Mouse (Mus musculus) skeletal muscle tissue, adult 2 months (tissue): ENCODE data around the gene Dnah6.
A peak's percentile ranks its signal among the peaks of the same experiment; 100 is the strongest.

ENCODE experiments used
- DNase-seq: peaks from one replicate; pipeline ENCODE4 v3.0.0-alpha.2; 2012; ENCODE audit warnings: low read depth, low spot score

The Dnah6 gene

DNA sequence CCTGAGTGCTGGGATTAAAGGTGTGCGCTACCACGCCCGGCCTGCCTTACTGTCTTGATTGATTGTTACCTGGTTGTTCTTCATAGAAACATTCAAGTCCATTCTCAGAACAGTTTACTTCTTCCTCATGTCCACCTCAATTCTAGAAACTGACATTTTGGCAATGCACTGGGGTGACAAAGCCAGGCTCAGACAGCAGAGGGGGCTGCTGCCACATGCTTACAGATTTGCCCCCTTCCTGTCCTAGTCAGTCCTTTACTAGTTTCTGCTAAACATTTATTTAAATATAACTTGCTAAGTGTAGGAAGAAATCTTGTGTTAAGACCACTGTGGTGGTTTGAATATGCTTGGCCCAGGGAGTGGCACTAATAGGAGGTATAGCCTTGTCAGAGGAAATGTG is 192.6 kb downstream of the Dnah6 start:
- DNase-seq: no peak

DNA sequence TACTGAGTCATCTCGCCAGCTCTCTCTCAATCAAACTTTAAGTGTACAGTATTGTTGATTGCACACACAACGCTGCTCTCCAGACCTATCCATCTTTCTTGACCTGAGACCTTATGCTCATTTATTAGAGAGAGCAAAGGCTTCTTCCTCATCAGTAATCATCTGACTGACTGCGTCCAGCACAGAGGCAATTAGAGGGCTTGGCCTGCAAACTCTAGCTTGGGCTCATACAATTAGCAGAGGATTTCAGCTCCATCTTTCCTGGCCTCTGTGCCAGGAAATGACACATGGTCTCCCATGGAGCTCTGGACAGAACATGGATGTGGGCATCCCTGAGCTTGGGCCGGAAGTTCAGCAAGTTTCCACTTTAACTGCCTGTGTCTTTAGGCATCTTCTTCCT is 193.6 kb downstream of the Dnah6 start:
- DNase-seq: no peak

DNA sequence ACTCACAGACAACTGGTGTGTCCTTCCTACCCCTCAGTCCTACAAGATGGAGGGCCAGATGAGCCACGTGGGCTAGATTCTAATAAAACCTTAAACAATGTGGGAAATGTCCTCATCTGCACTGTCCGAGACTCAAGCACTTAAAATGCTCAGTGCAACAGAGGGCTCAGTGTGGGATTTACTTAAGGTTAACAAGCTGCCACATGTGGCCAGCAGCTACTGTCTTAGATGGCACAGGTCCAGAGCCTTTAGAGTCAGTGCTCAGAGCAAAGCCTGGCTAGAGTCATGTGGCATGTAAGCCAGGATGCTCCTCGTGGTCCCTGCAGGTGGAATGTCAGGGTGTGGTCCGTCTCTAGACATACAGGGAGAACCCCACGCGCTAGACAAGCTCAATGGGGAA is 194.6 kb downstream of the Dnah6 start:
- DNase-seq: no peak

- no peak for DNase-seq
These were observed 201.4 kb downstream of the Dnah6 start for GRCm38 (mm10) chr6:73020061-73020460.

DNA sequence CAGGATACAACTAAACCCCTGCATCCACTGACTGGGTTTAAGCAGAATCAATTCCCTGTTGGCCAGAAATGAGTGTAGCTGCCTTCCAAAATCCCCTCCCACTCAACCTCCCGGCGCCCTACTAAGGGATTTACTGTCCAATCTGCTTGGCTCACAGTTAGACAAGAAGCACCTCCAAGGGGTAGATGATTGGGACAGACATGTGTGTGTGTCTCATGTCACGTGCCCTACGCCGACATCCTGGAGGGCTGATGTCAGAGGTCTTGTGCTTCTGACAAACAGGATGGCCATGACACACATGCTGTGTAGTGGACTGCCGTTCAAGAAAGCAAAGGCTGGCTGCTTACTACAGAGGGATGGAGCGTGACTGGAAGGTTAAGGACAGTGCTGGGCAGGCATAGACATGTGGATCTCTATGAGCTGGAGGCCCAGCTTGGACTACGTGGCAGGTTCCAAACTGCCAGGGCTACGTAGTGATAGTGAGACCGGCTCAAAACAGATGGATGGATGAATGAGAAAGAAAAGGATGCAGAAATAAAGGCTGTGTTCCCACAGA is 202.6 kb downstream of the Dnah6 start:
- DNase-seq: no peak

GRCm38 (mm10) chr6:73014317-73015160 is 206.9 kb downstream of the Dnah6 start:
- DNase-seq: peak; percentile 42

GRCm38 (mm10) chr6:73012931-73013330 is 208.5 kb downstream of the Dnah6 start:
- DNase-seq: no peak

- DNase-seq: no peak
These were observed 209.6 kb downstream of the Dnah6 start for GRCm38 (mm10) chr6:73011827-73012226.

GRCm38 (mm10) chr6:73010073-73010472 is 211.4 kb downstream of the Dnah6 start:
- DNase-seq: peak; percentile 39

GRCm38 (mm10) chr6:73003601-73004000 is 217.8 kb downstream of the Dnah6 start:
- DNase-seq: no peak

GRCm38 (mm10) chr6:73002391-73002790 is 219.1 kb downstream of the Dnah6 start:
- DNase-seq: no peak

- DNase-seq: no peak
These were observed 222.6 kb downstream of the Dnah6 start for GRCm38 (mm10) chr6:72998809-72999208.

GRCm38 (mm10) chr6:72993688-72994082 is 227.8 kb downstream of the Dnah6 start:
- DNase-seq: no peak

DNA sequence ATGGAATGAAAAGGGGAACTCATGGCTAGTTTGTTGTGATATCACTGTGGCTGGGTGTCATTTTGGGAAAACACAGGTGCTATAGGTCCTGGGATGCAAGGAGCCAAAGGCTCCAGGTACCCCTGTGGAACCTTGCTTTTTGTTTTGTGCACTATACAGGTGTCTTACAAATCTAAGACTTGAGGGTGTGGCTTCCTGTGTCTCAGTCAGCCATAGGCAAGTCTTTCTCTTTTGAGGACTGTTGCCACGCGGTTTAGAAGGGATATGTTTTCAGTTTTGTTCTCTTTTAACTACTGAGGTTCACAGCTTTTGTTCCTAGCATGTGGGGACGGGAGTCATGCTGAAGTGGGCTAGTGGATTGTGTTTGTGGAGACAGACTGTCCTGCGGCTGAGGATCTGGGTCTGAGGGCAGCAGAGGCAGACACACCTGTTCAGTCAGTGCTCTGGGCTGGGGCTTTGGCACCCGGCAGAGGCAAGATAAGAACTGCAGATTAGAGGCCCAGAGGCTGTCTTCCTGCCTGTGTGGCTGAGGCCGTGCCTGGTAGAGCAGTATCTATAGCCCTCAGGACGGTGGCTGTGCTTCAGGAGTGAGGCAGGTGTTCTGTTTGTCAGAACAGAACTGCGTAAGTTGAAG is 228.3 kb downstream of the Dnah6 start:
- DNase-seq: no peak

- no peak for DNase-seq
These were observed 231.2 kb downstream of the Dnah6 start for GRCm38 (mm10) chr6:72990206-72990605.

DNA sequence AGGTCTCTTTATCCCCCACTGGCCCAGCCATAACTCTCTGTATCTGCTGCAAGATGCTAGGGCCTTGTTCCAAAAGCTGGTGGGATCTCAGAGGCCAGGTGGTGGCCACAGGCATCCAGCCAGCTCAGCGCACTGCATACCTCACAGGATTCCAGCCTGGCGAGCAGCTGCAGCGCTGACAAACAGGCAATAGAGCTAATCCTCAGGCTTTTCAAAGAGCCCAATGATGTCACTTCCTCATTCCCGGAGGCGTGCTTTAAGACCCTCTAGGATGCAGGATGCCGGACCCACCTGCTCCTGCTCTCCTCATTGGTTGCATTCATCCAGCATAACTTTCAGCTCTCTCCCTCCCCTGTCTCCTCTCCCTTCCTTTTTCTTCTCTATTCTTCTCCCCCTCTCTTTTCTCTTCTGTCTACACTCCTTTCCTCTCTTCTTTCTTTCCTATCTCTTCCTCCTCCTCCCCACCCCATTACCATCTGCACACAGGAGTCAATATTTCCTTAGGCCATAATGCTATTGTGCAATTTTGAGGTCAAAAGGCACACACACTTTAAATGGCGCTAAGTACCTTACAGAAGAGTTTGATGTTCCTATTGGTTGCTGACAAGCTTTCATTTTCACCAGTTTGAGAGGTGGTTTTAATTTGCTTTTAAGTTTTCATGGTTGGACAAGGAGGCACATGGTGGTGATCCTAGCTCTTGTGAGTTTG is 232.3 kb downstream of the Dnah6 start:
- DNase-seq: no peak

DNA sequence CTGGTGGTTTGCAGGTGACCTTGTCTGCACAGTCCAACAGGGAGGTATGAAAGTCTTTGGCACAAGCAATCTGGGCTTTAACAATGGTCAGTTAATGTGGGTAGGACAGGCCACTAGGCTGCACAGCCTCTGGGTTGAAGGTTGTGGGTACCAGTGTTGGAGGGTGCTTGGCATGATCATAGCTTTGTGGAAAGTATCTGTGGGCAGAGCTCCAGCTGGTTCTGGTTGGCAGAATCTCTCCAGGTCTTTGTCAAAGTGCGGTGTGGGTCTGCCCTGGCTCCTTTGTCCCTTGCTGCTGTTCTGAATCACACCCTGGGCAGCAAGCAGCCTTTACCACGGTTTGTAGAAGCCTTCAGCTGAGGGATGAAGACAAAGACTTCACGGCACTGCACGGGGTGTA is 238.9 kb downstream of the Dnah6 start:
- DNase-seq: no peak

GRCm38 (mm10) chr6:72981851-72982250 is 239.6 kb downstream of the Dnah6 start:
- DNase-seq: no peak

DNA sequence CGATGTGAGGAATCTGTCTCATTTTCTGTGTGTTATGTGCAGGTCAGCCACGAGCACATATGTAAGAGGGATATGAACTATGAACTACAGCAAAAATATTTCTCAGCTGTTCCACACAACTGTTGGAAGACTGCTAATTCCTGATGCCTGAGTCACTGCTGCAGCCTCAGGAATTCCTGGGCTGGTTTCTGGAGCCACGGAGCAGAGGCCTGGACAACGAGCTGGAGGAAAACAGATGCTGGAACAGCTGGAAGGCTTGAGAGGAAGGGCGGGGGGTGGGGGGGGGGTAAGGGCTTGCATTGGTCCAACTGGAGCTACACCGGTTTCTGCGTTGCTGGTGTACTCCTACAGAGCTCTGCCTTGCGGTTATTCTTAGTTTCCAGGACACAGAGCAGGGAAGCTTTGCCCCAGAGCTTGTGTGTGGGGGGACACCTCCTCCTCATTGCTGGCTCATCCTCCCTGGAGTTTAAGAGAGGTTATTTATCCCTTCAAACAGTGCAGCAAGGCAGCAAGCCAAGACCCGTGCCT is 240.3 kb downstream of the Dnah6 start:
- DNase-seq: peak; percentile 78

DNA sequence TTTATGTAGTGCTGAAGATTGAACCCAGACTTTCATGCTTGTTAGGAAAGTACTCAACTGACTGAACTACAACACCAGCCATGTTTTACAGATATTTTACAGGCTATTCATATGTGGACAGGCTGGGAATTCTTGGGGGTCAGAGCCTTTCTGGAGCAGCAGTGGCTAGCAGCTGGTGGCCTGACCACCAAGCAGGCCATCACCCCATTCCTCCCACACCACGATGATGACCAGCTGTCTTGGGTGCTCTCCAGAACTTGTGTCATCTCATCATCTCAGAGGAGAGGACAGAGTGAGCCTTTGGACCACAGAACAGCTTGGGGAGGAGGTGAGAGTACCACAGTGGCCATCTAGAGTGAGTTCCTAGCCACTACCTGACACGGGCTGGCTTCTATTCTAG is 244.6 kb downstream of the Dnah6 start:
- DNase-seq: no peak

DNA sequence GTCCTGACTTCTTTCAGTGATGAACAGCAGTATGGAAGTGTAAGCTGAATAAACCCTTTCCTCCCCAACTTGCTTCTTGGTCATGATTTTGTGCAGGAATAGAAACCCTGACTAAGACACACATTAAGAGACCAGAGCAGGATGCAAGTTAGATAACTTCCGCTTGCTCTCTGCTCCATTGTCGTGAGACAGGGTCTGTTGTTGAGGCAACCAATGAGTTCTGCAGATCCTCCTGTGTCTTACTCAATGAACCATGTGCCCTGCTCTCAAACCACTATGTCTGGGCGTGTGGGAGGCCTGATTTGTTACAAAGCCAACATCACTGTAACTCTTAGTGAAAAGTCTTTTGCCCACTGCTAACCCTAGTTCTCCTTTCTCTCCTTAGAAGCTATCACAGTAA is 250.4 kb downstream of the Dnah6 start:
- DNase-seq: no peak

GRCm38 (mm10) chr6:72969787-72970186 is 251.7 kb downstream of the Dnah6 start:
- no peak for DNase-seq
